Comparison of ENCODE assay signal across 10 mouse cellular contexts in the genomic region with DNA sequence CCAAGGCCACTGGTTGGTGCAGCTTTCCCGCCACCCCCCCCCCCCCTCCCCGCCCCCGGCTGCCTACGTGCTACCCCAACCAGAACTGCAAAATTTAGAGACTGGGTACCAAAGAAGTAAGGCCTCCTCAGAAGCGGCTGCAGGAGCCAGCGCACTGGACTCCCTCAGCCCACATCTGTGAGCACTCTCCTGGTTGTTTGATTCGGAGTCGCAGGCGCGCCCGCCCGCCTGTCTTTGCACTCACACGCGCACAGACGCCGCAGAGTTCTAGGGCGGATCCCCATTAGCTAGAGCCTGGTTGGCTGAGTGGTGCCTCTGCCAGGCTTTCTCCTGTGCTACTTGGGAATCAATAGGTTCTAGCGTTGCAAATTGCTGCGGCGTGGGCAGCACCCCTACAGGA. TPM values are rescaled to one million over a fixed set of nuclear protein-coding genes. Genes with fewer than 3 reads are reported as not detected.
A peak's percentile ranks its signal among the peaks of the same experiment; 100 is the strongest.
DNase-seq lines count a peak whose midpoint lies in the region; ATAC-seq and TF ChIP-seq lines count a peak whose summit lies in the region.
"Had no signal": no experiment of that assay in that cellular context is flagged by ENCODE, and none has a peak within 500 bp of the region (broad histone marks: within the 10 kb centered on the region; RNA-seq: fewer than 3 reads in every experiment).

No protein-coding gene starts in this region.

- under 1% methylated on average over 19 of the region's 20 CpGs for WGBS in forebrain, postnatal 0 days
- 1% methylated on average over 19 of the region's 20 CpGs for WGBS in limb, embryonic 11.5 days
- WGBS in stomach, postnatal 0 days, result 1% methylated on average over 18 of the region's 20 CpGs

- H3K36me3 ChIP-seq in megakaryocyte, embryonic 14.5 days (replicated peaks; ENCODE audit: low read length), result no peaks in the 10 kb centered on the region
- no peaks in the 10 kb centered on the region for H3K36me3 ChIP-seq in forebrain, postnatal 0 days (ENCODE audit: insufficient read depth)
- H3K36me3 ChIP-seq in limb, embryonic 11.5 days (ENCODE audit: control insufficient read depth, insufficient read depth, low read length), result no peaks in the 10 kb centered on the region
- H3K36me3 ChIP-seq in stomach, postnatal 0 days (ENCODE audit: control insufficient read depth, insufficient read depth, low read length), result no peaks in the 10 kb centered on the region

- no peak for TF ChIP-seq EP300 in stomach, postnatal 0 days (optimal IDR thresholded peaks at IDR 0.05)

- no peak for ATAC-seq in megakaryocyte, adult 5-6 weeks (ENCODE audit: poor library complexity, severe bottlenecking)
- peak; percentile 48; the same call in 1 of the 2 replicates for ATAC-seq in forebrain, postnatal 0 days
- peak; percentile 76; the same call in 1 of the 2 replicates for ATAC-seq in limb, embryonic 11.5 days (ENCODE audit: insufficient number of reproducible peaks, low FRiP score, low TSS enrichment, low read depth)
- ATAC-seq in stomach, postnatal 0 days (ENCODE audit: low FRiP score, low TSS enrichment), result no peak

- H3K4me2 ChIP-seq in forebrain, postnatal 0 days (ENCODE audit: low read depth), result peak overlapping the region; percentile 18
- H3K4me2 ChIP-seq in limb, embryonic 11.5 days (ENCODE audit: low read depth, severe bottlenecking), result peak overlapping the region; percentile 43
- peak overlapping the region; percentile 38 for H3K4me2 ChIP-seq in stomach, postnatal 0 days (replicated peaks; ENCODE audit: low read depth)

- H3K4me3 ChIP-seq in megakaryocyte, embryonic 14.5 days (replicated peaks), result peak overlapping the region; percentile 38
- peak overlapping the region; percentile 9; the same call in 1 of the 2 replicates for H3K4me3 ChIP-seq in forebrain, postnatal 0 days (ENCODE audit: low read depth, low read length)
- peak overlapping the region; percentile 5; the same call in 1 of the 2 replicates for H3K4me3 ChIP-seq in limb, embryonic 11.5 days (ENCODE audit: low read depth, low read length)
- peak overlapping the region; percentile 6; the same call in 1 of the 2 replicates for H3K4me3 ChIP-seq in stomach, postnatal 0 days (ENCODE audit: low read depth, low read length)
- H3K4me3 ChIP-seq in layer of hippocampus, adult 2 months, result no peak overlapping the region

- H3K9ac ChIP-seq in forebrain, postnatal 0 days, result no peak overlapping the region
- H3K9ac ChIP-seq in limb, embryonic 11.5 days (ENCODE audit: low read length), result no peak overlapping the region
- no peak overlapping the region for H3K9ac ChIP-seq in stomach, postnatal 0 days (ENCODE audit: low read length)

- H3K27ac ChIP-seq in forebrain, postnatal 0 days (ENCODE audit: low read depth, low read length), result no peak overlapping the region
- no peak overlapping the region for H3K27ac ChIP-seq in limb, embryonic 11.5 days (replicated peaks; ENCODE audit: low read depth, low read length)
- H3K27ac ChIP-seq in stomach, postnatal 0 days (replicated peaks), result no peak overlapping the region
- H3K27ac ChIP-seq in layer of hippocampus, adult 2 months, result no peak overlapping the region
- H3K27ac ChIP-seq: macrophage had no signal

- peaks cover 34% of the 10 kb centered on the region for H3K27me3 ChIP-seq in megakaryocyte, embryonic 14.5 days (replicated peaks)
- peaks cover 64% of the 10 kb centered on the region for H3K27me3 ChIP-seq in forebrain, postnatal 0 days (ENCODE audit: insufficient read depth, low read length)
- H3K27me3 ChIP-seq in limb, embryonic 11.5 days (ENCODE audit: control insufficient read depth, insufficient read depth, low read length), result peaks cover 36% of the 10 kb centered on the region
- H3K27me3 ChIP-seq in stomach, postnatal 0 days (ENCODE audit: control insufficient read depth, insufficient read depth, low read length), result peaks cover 8% of the 10 kb centered on the region; the same call in 1 of the 2 replicates

- TF ChIP-seq CTCF in forebrain, postnatal 0 days (IDR thresholded peaks at IDR 0.05; ENCODE audit: low read depth), result no peak
- no peak for TF ChIP-seq CTCF in stomach, postnatal 0 days (IDR thresholded peaks at IDR 0.05; ENCODE audit: low read depth)
- no peak for TF ChIP-seq CTCF in layer of hippocampus, adult 2 months (conservative IDR thresholded peaks at IDR 0.05)

- H3K4me1 ChIP-seq in megakaryocyte, embryonic 14.5 days, result no peaks in the 10 kb centered on the region; the same call in 1 of the 2 replicates
- no peaks in the 10 kb centered on the region for H3K4me1 ChIP-seq in forebrain, postnatal 0 days (ENCODE audit: insufficient read depth)
- no peaks in the 10 kb centered on the region; the same call in 1 of the 2 replicates for H3K4me1 ChIP-seq in limb, embryonic 11.5 days (ENCODE audit: control insufficient read depth, insufficient read depth, low read length)
- 0 out of 2 replicates have a peak, but pooled peaks cover 2% of the 10 kb centered on the region for H3K4me1 ChIP-seq in stomach, postnatal 0 days (replicated peaks; ENCODE audit: control insufficient read depth, insufficient read depth)

- H3K9me3 ChIP-seq in megakaryocyte, embryonic 14.5 days, result peaks cover 4% of the 10 kb centered on the region
- 0 out of 2 replicates have a peak, but pooled peaks cover 3% of the 10 kb centered on the region for H3K9me3 ChIP-seq in forebrain, postnatal 0 days (ENCODE audit: low read length)
- no peaks in the 10 kb centered on the region for H3K9me3 ChIP-seq in limb, embryonic 11.5 days (ENCODE audit: control insufficient read depth, low read length)
- H3K9me3 ChIP-seq in stomach, postnatal 0 days (ENCODE audit: control insufficient read depth, low read length), result no peaks in the 10 kb centered on the region

- DNase-seq in forebrain, postnatal 0 days, result no peak
- DNase-seq in limb, embryonic 11.5 days (ENCODE audit: low spot score), result peak; percentile 75
- DNase-seq in stomach, postnatal 0 days (ENCODE audit: low spot score), result peak; percentile 28
- DNase-seq in layer of hippocampus, adult 2 months (ENCODE audit: low spot score in 2 of 2), result no peak
- no peak for DNase-seq in thymus, postnatal 36 days
- no peak for DNase-seq in cerebellum, postnatal 36 days

RNA-seq across cellular contexts. Expression of a gene that starts 32.6 kb away (rescaled TPM):
- not detected in 2 replicates for polyA plus RNA-seq in megakaryocyte, embryonic 14.5 days (2012; ENCODE audit: insufficient read depth, low replicate concordance)
- not detected in 2 replicates for total RNA-seq in megakaryocyte, adult 5-6 weeks (2015)
- total RNA-seq in megakaryocyte, adult 5-6 weeks (2017), result not detected in 2 replicates
- total RNA-seq in forebrain, postnatal 0 days (2014; rRNA removed), result 1.0 and 1.6 TPM in 2 replicates
- 1.5 and 1.8 TPM in 2 replicates for polyA plus RNA-seq in forebrain, postnatal 0 days (2015; fragmentation: Nextera tagmentation; extraction: Ambion mirVana)
- 31.3 and 37.7 TPM in 2 replicates for polyA plus RNA-seq in limb, embryonic 11.5 days (2014; fragmentation: Nextera tagmentation; extraction: Ambion mirVana)
- polyA plus RNA-seq in stomach, postnatal 0 days (2015; fragmentation: Nextera tagmentation; extraction: Ambion mirVana), result 0.12 TPM in 1 of 2 replicates, not detected in the other
- under 1 TPM; 0.20 to 0.41 TPM for total RNA-seq in layer of hippocampus, adult 2 months (2021)
- total RNA-seq: gastrocnemius, adult 8-10 months had no signal
- polyA plus RNA-seq: macrophage had no signal

Comparison
In these comparisons a context has a peak if more than half of its experiments do, and no peak if none do; other contexts are left out.
1. ATAC-seq: peak in forebrain, postnatal 0 days (single experiment) and limb, embryonic 11.5 days (single experiment); none in megakaryocyte, adult 5-6 weeks (single experiment) and stomach, postnatal 0 days (single experiment).
2. DNase-seq: peak in limb, embryonic 11.5 days (single experiment) and stomach, postnatal 0 days (single experiment); none in forebrain, postnatal 0 days (single experiment), layer of hippocampus, adult 2 months (0 of 2), thymus, postnatal 36 days (0 of 2) and cerebellum, postnatal 36 days (0 of 2).
3. RNA of a gene that starts 32.6 kb away (polyA plus RNA-seq): 31.3 to 37.7 TPM in limb, embryonic 11.5 days; 1.5 to 1.8 TPM in forebrain, postnatal 0 days, not detected in megakaryocyte, embryonic 14.5 days and 0.12 TPM in stomach, postnatal 0 days; every median in the first group is over 10 times any median in the second.
4. Peak in every context shown above with its lines, with median percentiles within 50 percentile points of each other: H3K4me2 ChIP-seq.